Mouse (Mus musculus): ENCODE measurements at regions not wholly inside any gene's neighbourhood (a gene's known extent, or its start where the extent isn't known, plus 50 kb on each side); places are given as distances from the start of the nearest gene placed in this dataset.

- TF ChIP-seq CTCF (IDR thresholded peaks at IDR 0.05; ENCODE audit: low read depth), result no peak
- TF ChIP-seq EP300 (IDR thresholded peaks at IDR 0.05; ENCODE audit: low read depth), result no peak
Observed at GRCm38 (mm10) chr6:126365495-126365894, 169.7 kb downstream of the Kcna5 start.

All from liver, embryonic 14.5 days (tissue).